Mouse (Mus musculus) kidney, postnatal 0 days (tissue): ENCODE measurements around the gene Tnfaip1. TPM values are rescaled to one million over a fixed set of nuclear protein-coding genes. Genes with fewer than 3 reads are reported as not detected.

Experiments
- ATAC-seq: fragments of 200-750 bp; cut with Nextera tagmentation; replicated peaks from 2 replicates; pipeline ENCODE4 v1.8.0; 2017; ENCODE audit warnings: low read depth, moderate number of reproducible peaks, moderate TSS enrichment, moderate library complexity; ENCODE audit not compliant: low FRiP score
- DNase-seq: peaks from one replicate; pipeline ENCODE4 v3.0.0-alpha.2; 2016; ENCODE audit warnings: low spot score
- H3K27ac ChIP-seq: fragments of 300-500 bp; sonication (generic); 2 replicates; pipeline ENCODE4 v1.5.1; 2014; ENCODE audit warnings: mild to moderate bottlenecking
- H3K27me3 ChIP-seq: fragments of 300-500 bp; sonication (generic); 2 replicates; pipeline ENCODE4 v1.6.1; 2014; ENCODE audit warnings: low read length, mixed read lengths; ENCODE audit not compliant: insufficient read depth
- H3K36me3 ChIP-seq: fragments of 300-500 bp; sonication (generic); 2 replicates; pipeline ENCODE4 v1.6.1; 2014; ENCODE audit warnings: low read length, mixed read lengths; ENCODE audit not compliant: insufficient read depth
- H3K4me1 ChIP-seq: fragments of 300-500 bp; sonication (generic); replicated peaks from 2 replicates; pipeline ENCODE4 v1.6.1; 2014; ENCODE audit warnings: antibody characterized with exemption, low read length, mixed read lengths; ENCODE audit not compliant: insufficient read depth
- H3K4me2 ChIP-seq: fragments of 300-500 bp; sonication (generic); 2 replicates; pipeline ENCODE4 v1.6.1; 2014; ENCODE audit warnings: mild to moderate bottlenecking, low read length, moderate library complexity, mixed read lengths
- H3K4me3 ChIP-seq: fragments of 300-500 bp; sonication (generic); replicated peaks from 2 replicates; pipeline ENCODE4 v1.5.1; 2014; ENCODE audit warnings: low read depth, low read length
- H3K9ac ChIP-seq: fragments of 300-500 bp; sonication (generic); 2 replicates; pipeline ENCODE4 v1.6.1; 2014; ENCODE audit warnings: low read depth, low read length
- H3K9me3 ChIP-seq: fragments of 300-500 bp; sonication (generic); replicated peaks from 2 replicates; pipeline ENCODE4 v1.6.1; 2016; ENCODE audit warnings: low read length, inconsistent platforms, mixed read lengths
- CTCF ChIP-seq: IDR thresholded peaks from 2 replicates; pipeline ENCODE4 v1.5.1; 2016; ENCODE audit warnings: antibody characterized with exemption, low read depth, mild to moderate bottlenecking, moderate library complexity
- WGBS: fragments of 180-500 bp; shearing (Covaris S2); extraction: QIAGEN DNeasy Blood & Tissue Kit; methylation state at CpG from one replicate; pipeline ENCODE4 v1.1.7; 2014; 5-methylcytosine and 5-hydroxymethylcytosine counted together
- polyA plus RNA-seq: library from polyadenylated mRNA; unstranded; fragments of >200 nt; fragmentation: Nextera tagmentation; extraction: Ambion mirVana; gene quantifications from 2 replicates; pipeline ENCODE4 v1.2.1, GENCODE M21; 2015

Gene Tnfaip1
- polyA plus RNA-seq, 1 experiment from 2014 or later: 59.8 TPM

- Histone ChIP-seq H3K4me2 (peak within 1 kb of the TSS; percentile 90), H3K4me1 (peaks cover 10% of the 10 kb centered on the region; the same call in 1 of the 2 replicates), H3K9ac (no peak within 1 kb of the TSS), H3K27me3 (0 out of 2 replicates have a peak, but pooled peaks cover 6% of the 10 kb centered on the region), H3K36me3 (no peaks in the 10 kb centered on the region), H3K4me3 (peak within 1 kb of the TSS; percentile 42), H3K27ac (no peak within 1 kb of the TSS), H3K9me3 (no peaks in the 10 kb centered on the region)
- DNase-seq (no peak), ATAC-seq (no peak)
- 53% methylated on average over 7 of the region's 7 CpGs for WGBS
- TF ChIP-seq CTCF: no peak
Measured at GRCm38 (mm10) chr11:78499004-78499403, 37.1 kb downstream of the Tnfaip1 start, which contains the start of gene Vtn. Gene Vtn (plus strand): TSS chr11:78499091.

- 0 out of 2 replicates have a peak, but pooled peaks cover 6% of the 10 kb centered on the region for H3K27me3 ChIP-seq
Measured at GRCm38 (mm10) chr11:78497544-78498522, 38.3 kb downstream of the Tnfaip1 start, which contains the start of gene Sarm1. Gene Sarm1 (minus strand): TSS chr11:78497754.

GRCm38 (mm10) chr11:78497071-78497541 lies 39.0 kb downstream of the Tnfaip1 start:
- Histone ChIP-seq H3K36me3 (no peaks in the 10 kb centered on the region), H3K9ac (0 out of 2 replicates have a peak overlapping the region, but pooled peaks have one; percentile 19), H3K4me1 (peaks cover 10% of the 10 kb centered on the region; the same call in 1 of the 2 replicates), H3K27me3 (0 out of 2 replicates have a peak, but pooled peaks cover 6% of the 10 kb centered on the region), H3K27ac (no peak overlapping the region), H3K4me3 (peak overlapping the region; percentile 42), H3K9me3 (no peaks in the 10 kb centered on the region), H3K4me2 (peak overlapping the region; percentile 90)
- under 1% methylated on average over 44 of the region's 44 CpGs for WGBS
- 0 out of 2 replicates have a peak, but pooled peaks have one; percentile 43 for ATAC-seq
- no peak for TF ChIP-seq CTCF
- peak; percentile 21 for DNase-seq

More at GRCm38 (mm10) chr11:78497544-78498522, 38.3 kb downstream of the Tnfaip1 start, which contains the start of gene Sarm1:
- Histone ChIP-seq H3K9me3 (no peaks in the 10 kb centered on the region), H3K36me3 (no peaks in the 10 kb centered on the region), H3K4me3 (peak within 1 kb of the TSS; percentile 42), H3K4me2 (peak within 1 kb of the TSS; percentile 90), H3K4me1 (peaks cover 10% of the 10 kb centered on the region; the same call in 1 of the 2 replicates), H3K9ac (0 out of 2 replicates have a peak within 1 kb of the TSS, but pooled peaks have one; percentile 19), H3K27ac (no peak within 1 kb of the TSS)
- no peak for TF ChIP-seq CTCF
- DNase-seq (peak; percentile 94), ATAC-seq (peak; percentile 93)
- 3% methylated on average over 36 of the region's 36 CpGs for WGBS

- H3K9ac ChIP-seq: no peak overlapping the region
- no peak for TF ChIP-seq CTCF
- 7% methylated on average over 6 of the region's 6 CpGs for WGBS
- no peak overlapping the region for H3K27ac ChIP-seq
- H3K4me2 ChIP-seq: no peak overlapping the region
- peaks cover 16% of the 10 kb centered on the region for H3K27me3 ChIP-seq
- no peak overlapping the region for H3K4me3 ChIP-seq
- H3K36me3 ChIP-seq: no peaks in the 10 kb centered on the region
- ATAC-seq: no peak
- peaks cover 10% of the 10 kb centered on the region; the same call in 1 of the 2 replicates for H3K4me1 ChIP-seq
- H3K9me3 ChIP-seq: no peaks in the 10 kb centered on the region
- DNase-seq: peak; percentile 78
Measured at GRCm38 (mm10) chr11:78495904-78496303, 40.2 kb downstream of the Tnfaip1 start.

GRCm38 (mm10) chr11:78490781-78491241 lies 45.3 kb downstream of the Tnfaip1 start:
- H3K9me3 ChIP-seq: no peaks in the 10 kb centered on the region
- H3K27ac ChIP-seq: no peak overlapping the region
- peak overlapping the region; percentile 44 for H3K4me2 ChIP-seq
- ATAC-seq: no peak
- H3K36me3 ChIP-seq: no peaks in the 10 kb centered on the region
- 9% methylated on average over 47 of the region's 48 CpGs for WGBS
- DNase-seq: peak; percentile 44
- peak overlapping the region; percentile 11; the same call in 1 of the 2 replicates for H3K4me3 ChIP-seq
- TF ChIP-seq CTCF: peak; percentile 41; the same call in 1 of the 2 replicates
- H3K4me1 ChIP-seq: no peaks in the 10 kb centered on the region
- H3K9ac ChIP-seq: no peak overlapping the region
- peaks cover 42% of the 10 kb centered on the region for H3K27me3 ChIP-seq

- peaks cover 42% of the 10 kb centered on the region for H3K27me3 ChIP-seq
- H3K27ac ChIP-seq: no peak overlapping the region
- WGBS: 2% methylated on average over 8 of the region's 8 CpGs
- H3K9me3 ChIP-seq: no peaks in the 10 kb centered on the region
- DNase-seq (peak; percentile 84), ATAC-seq (no peak)
- H3K4me2 ChIP-seq: no peak overlapping the region
- TF ChIP-seq CTCF: peak; percentile 94
- no peaks in the 10 kb centered on the region for H3K4me1 ChIP-seq
- H3K36me3 ChIP-seq: no peaks in the 10 kb centered on the region
- no peak overlapping the region for H3K4me3 ChIP-seq
- no peak overlapping the region for H3K9ac ChIP-seq
Measured at GRCm38 (mm10) chr11:78488168-78488567, 48.0 kb downstream of the Tnfaip1 start.
